Mouse (Mus musculus): ENCODE results near the gene Sowahd.

Gene Sowahd

DNA sequence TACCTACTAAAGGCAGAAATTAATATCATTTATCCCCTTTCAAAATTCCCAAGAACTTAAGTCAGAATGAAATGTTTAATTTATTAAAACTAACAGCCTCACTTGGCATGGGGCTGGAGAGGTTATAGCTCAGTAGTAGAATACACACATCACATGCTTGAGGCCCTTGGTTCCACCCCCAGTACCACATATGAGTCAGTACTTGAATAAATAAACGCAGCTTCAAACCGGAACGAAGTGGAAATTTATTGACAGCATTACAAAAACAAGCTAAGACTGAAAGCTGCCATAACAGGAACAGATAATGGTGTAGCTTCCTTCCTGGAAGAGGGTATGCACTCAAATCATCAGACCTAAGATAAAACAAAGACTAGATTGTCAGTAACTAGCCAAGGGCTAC lies 42.8 kb downstream of the Sowahd start:
- DNase-seq (ENCODE audit: low read depth, low spot score), result peak; percentile 56

DNA sequence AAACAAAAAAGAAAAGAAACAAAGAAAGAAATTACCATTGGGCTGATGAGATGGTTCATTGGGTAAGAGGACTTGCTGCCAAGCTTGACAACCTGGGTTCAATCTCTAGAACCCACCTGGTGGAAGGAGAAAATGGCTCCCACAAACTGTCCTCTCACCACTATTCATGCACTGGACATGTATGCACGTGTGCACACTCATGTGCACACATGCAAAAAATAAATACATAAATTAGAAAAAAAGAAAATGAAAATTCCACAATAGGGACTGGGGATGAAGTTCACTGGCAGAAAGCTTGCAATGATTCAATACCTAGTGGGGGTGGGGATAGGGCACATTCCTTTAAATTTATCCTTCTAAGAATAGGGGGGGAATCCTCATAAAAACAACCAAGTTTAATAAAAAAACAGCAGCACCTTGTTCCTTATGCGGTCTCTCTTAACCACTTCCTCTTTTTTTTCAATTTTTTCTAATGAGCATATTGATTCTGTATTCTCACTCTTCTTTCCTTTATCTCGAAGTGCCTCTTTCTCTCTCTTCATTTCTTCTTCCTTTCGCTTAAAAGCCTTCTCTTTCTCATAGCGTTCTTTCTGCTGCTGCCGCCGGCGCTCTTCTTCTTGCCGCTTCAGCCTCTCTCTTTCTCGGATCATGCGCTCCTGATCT lies 46.6 kb downstream of the Sowahd start:
- DNase-seq (ENCODE audit: low read depth, low spot score), result no peak

DNA sequence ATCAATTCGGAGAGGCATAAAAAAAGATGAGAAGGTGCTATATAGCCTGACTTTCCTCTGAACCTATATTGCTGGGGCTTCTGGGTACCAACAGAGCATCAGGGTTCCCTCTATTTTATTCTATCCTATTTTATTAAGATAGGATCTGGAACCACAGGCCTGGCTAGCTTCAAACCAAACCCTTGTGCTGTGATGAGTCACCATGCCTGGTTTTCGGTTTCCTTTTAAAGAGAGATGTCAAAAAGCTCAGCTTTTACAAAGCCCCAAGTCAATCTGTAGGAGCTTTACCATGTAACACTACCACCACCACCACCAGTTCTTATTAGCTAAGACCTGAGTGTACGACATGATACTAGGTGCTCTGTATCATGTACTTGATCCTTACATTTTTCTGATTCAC lies 50.0 kb downstream of the Sowahd start:
- DNase-seq (ENCODE audit: low read depth, low spot score), result no peak

Measured in CD4-positive, CD25-positive, alpha-beta regulatory T cell, adult 2 months (primary cell).